Mouse (Mus musculus) heart, adult 18-20 months (tissue): Measurements from ENCODE around the gene Baz1b. TPM values are rescaled to one million over a fixed set of nuclear protein-coding genes. Genes with fewer than 3 reads are reported as not detected.
A peak's percentile ranks its signal among the peaks of the same experiment; 100 is the strongest.
"Not testable (repeated sequence)": the region's sequence is repeated elsewhere in the genome, so short reads cannot be mapped to it uniquely, and the experiment has no call there.

Source experiments
- DNase-seq, 2 experiments: peaks; one replicate each; pipeline ENCODE4 v3.0.0; 2021 to 2022; ENCODE audit warnings: mixed read lengths in 1 of 2
- total RNA-seq, 2 experiments: library from RNA; stranded (reverse); gene quantifications; 2 replicates each; pipeline ENCODE4 v1.2.3; 2021

Baz1b gene
- total RNA-seq, 2 experiments from 2014 or later = 39.2 to 43.7 TPM

GRCm38 (mm10) chr5:135179616-135180015, 7.4 kb upstream of the Baz1b start:
- DNase-seq = no peak

- DNase-seq = no peak
These were observed 6.3 kb upstream of the Baz1b start for GRCm38 (mm10) chr5:135180796-135181195.

- no peak for DNase-seq
These were observed 5.3 kb upstream of the Baz1b start for GRCm38 (mm10) chr5:135181776-135182175.

GRCm38 (mm10) chr5:135183131-135183861, 3.8 kb upstream of the Baz1b start:
- no peak for DNase-seq

GRCm38 (mm10) chr5:135185016-135185415, 2.0 kb upstream of the Baz1b start:
- no peak for DNase-seq

GRCm38 (mm10) chr5:135185596-135185995, 1.5 kb upstream of the Baz1b start:
- no peak for DNase-seq

- no peak for DNase-seq
These were observed 838 bp upstream of the Baz1b start for GRCm38 (mm10) chr5:135186231-135186620.

- DNase-seq = peak; percentile 42 to 60
These were observed 517 bp downstream of the Baz1b start for GRCm38 (mm10) chr5:135187349-135188213.

GRCm38 (mm10) chr5:135188214-135188554, 1.1 kb downstream of the Baz1b start:
- no peak for DNase-seq

- no peak for DNase-seq
These were observed 2.4 kb downstream of the Baz1b start for GRCm38 (mm10) chr5:135189281-135190022.

- peak; percentile 56 to 84 for DNase-seq
These were observed 4.6 kb downstream of the Baz1b start for GRCm38 (mm10) chr5:135191620-135192019.

GRCm38 (mm10) chr5:135192431-135192830, 5.4 kb downstream of the Baz1b start:
- no peak for DNase-seq

- DNase-seq = peak in 1 of 2 experiments; percentile 35
These were observed 9.3 kb downstream of the Baz1b start for GRCm38 (mm10) chr5:135196367-135196766.

- peak; percentile 49 to 66 for DNase-seq
These were observed 15.7 kb downstream of the Baz1b start for GRCm38 (mm10) chr5:135202763-135203162.

GRCm38 (mm10) chr5:135208197-135208596, 21.1 kb downstream of the Baz1b start:
- no peak for DNase-seq

GRCm38 (mm10) chr5:135216871-135217270, 29.8 kb downstream of the Baz1b start:
- DNase-seq = no peak

GRCm38 (mm10) chr5:135220941-135221340, 33.9 kb downstream of the Baz1b start:
- DNase-seq = no peak

- no peak for DNase-seq
These were observed 35.0 kb downstream of the Baz1b start for GRCm38 (mm10) chr5:135222066-135222465.

- no peak for DNase-seq
These were observed 37.1 kb downstream of the Baz1b start for GRCm38 (mm10) chr5:135224169-135224568.

- DNase-seq = not testable (repeated sequence)
These were observed 38.8 kb downstream of the Baz1b start for GRCm38 (mm10) chr5:135225879-135226278.

GRCm38 (mm10) chr5:135230186-135230585, 43.1 kb downstream of the Baz1b start:
- no peak for DNase-seq

- peak in 1 of 2 experiments; percentile 23 for DNase-seq
These were observed 46.3 kb downstream of the Baz1b start for GRCm38 (mm10) chr5:135233166-135233920.
